Mouse (Mus musculus) kidney, postnatal 0 days (tissue): ENCODE results near the gene H2-T24. TPM values are rescaled to one million over a fixed set of nuclear protein-coding genes. Genes with fewer than 3 reads are reported as not detected.

Experiments used
- ATAC-seq: fragments of 200-750 bp; cut with Nextera tagmentation; replicated peaks from 2 replicates; pipeline ENCODE4 v1.8.0; 2017; ENCODE audit warnings: low read depth, moderate number of reproducible peaks, moderate TSS enrichment, moderate library complexity; ENCODE audit not compliant: low FRiP score
- DNase-seq: peaks from one replicate; pipeline ENCODE4 v3.0.0-alpha.2; 2016; ENCODE audit warnings: low spot score
- H3K27ac ChIP-seq: fragments of 300-500 bp; sonication (generic); 2 replicates; pipeline ENCODE4 v1.5.1; 2014; ENCODE audit warnings: mild to moderate bottlenecking
- H3K27me3 ChIP-seq: fragments of 300-500 bp; sonication (generic); 2 replicates; pipeline ENCODE4 v1.6.1; 2014; ENCODE audit warnings: low read length, mixed read lengths; ENCODE audit not compliant: insufficient read depth
- H3K36me3 ChIP-seq: fragments of 300-500 bp; sonication (generic); 2 replicates; pipeline ENCODE4 v1.6.1; 2014; ENCODE audit warnings: low read length, mixed read lengths; ENCODE audit not compliant: insufficient read depth
- H3K4me1 ChIP-seq: fragments of 300-500 bp; sonication (generic); replicated peaks from 2 replicates; pipeline ENCODE4 v1.6.1; 2014; ENCODE audit warnings: antibody characterized with exemption, low read length, mixed read lengths; ENCODE audit not compliant: insufficient read depth
- H3K4me2 ChIP-seq: fragments of 300-500 bp; sonication (generic); 2 replicates; pipeline ENCODE4 v1.6.1; 2014; ENCODE audit warnings: mild to moderate bottlenecking, low read length, moderate library complexity, mixed read lengths
- H3K4me3 ChIP-seq: fragments of 300-500 bp; sonication (generic); replicated peaks from 2 replicates; pipeline ENCODE4 v1.5.1; 2014; ENCODE audit warnings: low read depth, low read length
- H3K9ac ChIP-seq: fragments of 300-500 bp; sonication (generic); 2 replicates; pipeline ENCODE4 v1.6.1; 2014; ENCODE audit warnings: low read depth, low read length
- H3K9me3 ChIP-seq: fragments of 300-500 bp; sonication (generic); replicated peaks from 2 replicates; pipeline ENCODE4 v1.6.1; 2016; ENCODE audit warnings: low read length, inconsistent platforms, mixed read lengths
- CTCF ChIP-seq: IDR thresholded peaks from 2 replicates; pipeline ENCODE4 v1.5.1; 2016; ENCODE audit warnings: antibody characterized with exemption, low read depth, mild to moderate bottlenecking, moderate library complexity
- WGBS: fragments of 180-500 bp; shearing (Covaris S2); extraction: QIAGEN DNeasy Blood & Tissue Kit; methylation state at CpG from one replicate; pipeline ENCODE4 v1.1.7; 2014; 5-methylcytosine and 5-hydroxymethylcytosine counted together
- polyA plus RNA-seq: library from polyadenylated mRNA; unstranded; fragments of >200 nt; fragmentation: Nextera tagmentation; extraction: Ambion mirVana; gene quantifications from 2 replicates; pipeline ENCODE4 v1.2.1, GENCODE M21; 2015

Gene H2-T24
- polyA plus RNA-seq, 1 experiment from 2014 or later = 1.3 TPM

GRCm38 (mm10) chr17:36003331-36003730 lies 17.0 kb downstream of the H2-T24 start:
- no peak for DNase-seq
- Histone ChIP-seq H3K4me2 (no peak overlapping the region), H3K9me3 (no peaks in the 10 kb centered on the region), H3K36me3 (no peaks in the 10 kb centered on the region), H3K9ac (no peak overlapping the region), H3K4me3 (no peak overlapping the region), H3K27ac (no peak overlapping the region), H3K27me3 (no peaks in the 10 kb centered on the region), H3K4me1 (no peaks in the 10 kb centered on the region)
- 90% methylated on average over 7 of the region's 7 CpGs for WGBS
- TF ChIP-seq CTCF = no peak
- no peak for ATAC-seq

- no peaks in the 10 kb centered on the region for H3K9me3 ChIP-seq
- no peak overlapping the region for H3K9ac ChIP-seq
- H3K4me3 ChIP-seq = no peak overlapping the region
- no peak for TF ChIP-seq CTCF
- no peak overlapping the region for H3K27ac ChIP-seq
- DNase-seq (no peak), ATAC-seq (no peak)
- no peaks in the 10 kb centered on the region for H3K4me1 ChIP-seq
- 91% methylated on average over 6 of the region's 6 CpGs for WGBS
- H3K27me3 ChIP-seq = no peaks in the 10 kb centered on the region
- no peaks in the 10 kb centered on the region for H3K36me3 ChIP-seq
- no peak overlapping the region for H3K4me2 ChIP-seq
These were observed 18.4 kb downstream of the H2-T24 start for GRCm38 (mm10) chr17:36001966-36002365.

- H3K9ac ChIP-seq = no peak overlapping the region
These were observed 19.1 kb downstream of the H2-T24 start for GRCm38 (mm10) chr17:36001121-36001897.

GRCm38 (mm10) chr17:36000349-36000748 lies 20.0 kb downstream of the H2-T24 start:
- Histone ChIP-seq H3K9ac (no peak overlapping the region), H3K9me3 (no peaks in the 10 kb centered on the region), H3K4me3 (no peak overlapping the region), H3K4me2 (no peak overlapping the region), H3K36me3 (no peaks in the 10 kb centered on the region), H3K4me1 (no peaks in the 10 kb centered on the region), H3K27ac (no peak overlapping the region), H3K27me3 (no peaks in the 10 kb centered on the region)
- TF ChIP-seq CTCF = no peak
- ATAC-seq (no peak), DNase-seq (no peak)
- 65% methylated on average over 4 of the region's 4 CpGs for WGBS

More at GRCm38 (mm10) chr17:36001121-36001897, 19.1 kb downstream of the H2-T24 start:
- no peaks in the 10 kb centered on the region for H3K9me3 ChIP-seq
- H3K27ac ChIP-seq = no peak overlapping the region
- TF ChIP-seq CTCF = no peak
- DNase-seq = no peak
- H3K4me3 ChIP-seq = no peak overlapping the region
- no peaks in the 10 kb centered on the region for H3K27me3 ChIP-seq
- WGBS = 85% methylated on average over 12 of the region's 12 CpGs
- no peak for ATAC-seq
- no peaks in the 10 kb centered on the region for H3K4me1 ChIP-seq
- no peaks in the 10 kb centered on the region for H3K36me3 ChIP-seq
- no peak overlapping the region for H3K4me2 ChIP-seq

GRCm38 (mm10) chr17:35999356-35999755 lies 21.0 kb downstream of the H2-T24 start:
- no peak for ATAC-seq
- H3K27me3 ChIP-seq = no peaks in the 10 kb centered on the region

GRCm38 (mm10) chr17:35998545-35999305 lies 21.6 kb downstream of the H2-T24 start:
- ATAC-seq = no peak
- TF ChIP-seq CTCF = no peak
- H3K4me2 ChIP-seq = no peak overlapping the region

More at GRCm38 (mm10) chr17:35999356-35999755, 21.0 kb downstream of the H2-T24 start:
- no peaks in the 10 kb centered on the region for H3K9me3 ChIP-seq
- no peaks in the 10 kb centered on the region for H3K4me1 ChIP-seq
- H3K9ac ChIP-seq = no peak overlapping the region
- H3K4me3 ChIP-seq = no peak overlapping the region
- no peak overlapping the region for H3K4me2 ChIP-seq
- H3K36me3 ChIP-seq = no peaks in the 10 kb centered on the region
- WGBS = 78% methylated on average over 7 of the region's 7 CpGs
- no peak overlapping the region for H3K27ac ChIP-seq
- DNase-seq = no peak
- TF ChIP-seq CTCF = no peak

More at GRCm38 (mm10) chr17:35998545-35999305, 21.6 kb downstream of the H2-T24 start:
- no peak for DNase-seq
- no peaks in the 10 kb centered on the region for H3K36me3 ChIP-seq
- H3K9ac ChIP-seq = no peak overlapping the region
- H3K27ac ChIP-seq = no peak overlapping the region
- H3K9me3 ChIP-seq = no peaks in the 10 kb centered on the region
- H3K27me3 ChIP-seq = no peaks in the 10 kb centered on the region
- no peak overlapping the region for H3K4me3 ChIP-seq
- no peaks in the 10 kb centered on the region for H3K4me1 ChIP-seq
- 83% methylated on average over 6 of the region's 6 CpGs for WGBS
